Mouse (Mus musculus) adrenal gland, postnatal 4 days (tissue): ENCODE results near the gene Adipoq. TPM values are rescaled to one million over a fixed set of nuclear protein-coding genes. Genes with fewer than 3 reads are reported as not detected.
"Not testable (repeated sequence)": the region's sequence is repeated elsewhere in the genome, so short reads cannot be mapped to it uniquely, and the experiment has no call there.

Experiments used
- DNase-seq, 2 experiments: peaks; one replicate each; pipeline ENCODE4 v3.0.0; 2021 to 2022; ENCODE audit warnings: low spot score in 2 of 2, mixed read lengths in 2 of 2
- total RNA-seq, 2 experiments: library from RNA; stranded (reverse); gene quantifications; 2 replicates each; pipeline ENCODE4 v1.2.3; 2021

Adipoq gene
- total RNA-seq, 2 experiments from 2014 or later, result 119 to 145 TPM

DNA sequence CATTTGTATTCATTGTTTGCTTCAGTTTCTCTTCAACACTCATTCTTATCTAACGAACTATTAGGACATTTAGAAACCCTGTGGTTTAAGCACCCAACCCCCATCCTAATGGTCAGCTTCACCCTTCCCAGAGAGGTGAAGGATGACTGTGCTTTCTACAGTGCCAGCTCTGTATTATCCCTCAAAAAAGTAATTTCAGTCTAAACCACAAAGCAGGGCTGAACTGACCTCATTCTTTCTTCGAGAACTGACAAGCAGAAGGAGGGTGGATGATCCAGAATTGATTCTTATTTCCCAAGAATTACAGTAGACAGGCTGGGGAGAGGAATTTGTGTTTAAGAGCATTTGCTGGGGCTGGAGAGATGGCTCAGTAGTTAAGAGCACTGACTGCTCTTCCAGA lies 13.4 kb downstream of the Adipoq start:
- no peak for DNase-seq

DNA sequence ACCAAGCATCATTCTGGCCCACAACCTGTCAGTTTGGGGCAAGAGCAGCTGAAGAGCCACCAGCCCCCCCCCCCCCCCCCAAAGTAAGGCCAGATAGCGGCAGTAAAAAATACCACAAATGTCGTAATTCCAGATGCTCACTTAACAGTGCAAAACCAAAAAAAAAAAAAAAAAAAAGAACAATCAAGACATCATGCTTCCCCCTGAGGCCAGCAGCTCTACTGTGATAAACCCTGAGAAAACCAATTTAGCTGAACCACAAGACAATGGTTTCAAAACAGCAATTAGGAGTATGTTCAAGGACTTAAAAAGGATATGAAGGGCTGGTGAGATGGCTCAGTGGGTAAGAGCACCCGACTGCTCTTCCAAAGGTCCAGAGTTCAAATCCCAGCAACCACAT lies 15.8 kb downstream of the Adipoq start:
- DNase-seq, result no peak

DNA sequence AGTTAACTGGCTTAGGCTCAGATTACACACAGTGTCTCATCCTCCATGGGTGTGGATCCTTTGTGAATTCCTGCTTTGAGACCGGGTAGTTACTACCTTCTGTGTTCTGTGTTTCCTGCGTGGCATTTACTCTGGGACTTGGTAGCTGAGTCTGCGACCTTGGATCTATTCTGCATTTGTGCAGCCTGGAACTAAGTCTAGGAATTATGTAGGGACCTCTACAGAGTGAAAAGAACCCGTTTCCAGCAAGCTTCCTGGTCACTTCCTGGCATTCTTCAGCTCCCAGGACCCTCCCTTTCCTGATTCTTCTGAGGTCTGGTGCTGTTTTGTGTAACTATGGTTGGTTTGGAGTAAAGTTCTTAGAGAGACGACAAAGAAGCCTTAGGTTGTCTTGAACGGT lies 18.1 kb downstream of the Adipoq start:
- DNase-seq, result no peak

DNA sequence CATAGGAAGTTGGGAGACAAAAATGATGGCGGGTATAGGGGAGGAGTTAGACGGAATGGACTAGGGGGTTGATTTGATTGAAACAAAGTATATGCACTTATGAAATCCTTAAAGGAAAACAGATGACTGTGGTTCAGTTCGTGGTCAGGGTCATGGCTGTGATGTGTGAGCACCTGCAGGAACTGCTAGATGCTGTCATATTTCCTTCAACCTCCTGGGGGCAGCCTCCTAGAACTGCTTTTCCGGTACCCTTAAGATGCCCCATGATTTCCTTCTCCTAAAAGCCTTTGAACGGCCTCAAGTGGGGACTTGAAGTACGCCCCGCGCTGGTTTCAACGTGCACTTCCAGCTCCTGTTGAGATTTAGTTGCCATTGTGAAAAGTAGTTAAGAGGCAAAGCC lies 19.1 kb downstream of the Adipoq start:
- no peak for DNase-seq

GRCm38 (mm10) chr16:23166646-23167045 lies 20.3 kb downstream of the Adipoq start:
- DNase-seq, result no peak

GRCm38 (mm10) chr16:23167079-23167478 lies 20.7 kb downstream of the Adipoq start:
- DNase-seq, result no peak

DNA sequence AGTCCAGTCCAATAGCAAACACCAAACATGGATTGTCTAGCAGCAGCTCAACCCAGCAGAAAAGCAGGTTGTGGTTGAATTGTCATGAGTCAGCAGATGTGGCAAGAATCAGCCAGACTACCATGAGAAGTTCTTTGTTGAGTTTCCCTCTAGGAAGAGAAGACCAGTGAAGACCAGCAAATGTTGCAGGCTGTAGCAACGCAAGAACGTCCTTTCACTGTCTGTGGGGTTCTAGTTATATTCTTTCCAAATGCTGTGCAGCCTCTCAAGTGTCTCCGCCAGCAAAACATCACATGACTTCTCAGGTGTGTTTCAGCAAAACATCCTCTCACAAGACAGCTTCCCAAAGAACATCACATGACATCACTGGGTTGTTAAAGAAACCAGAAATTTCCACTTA lies 24.5 kb downstream of the Adipoq start:
- DNase-seq, result no peak

DNA sequence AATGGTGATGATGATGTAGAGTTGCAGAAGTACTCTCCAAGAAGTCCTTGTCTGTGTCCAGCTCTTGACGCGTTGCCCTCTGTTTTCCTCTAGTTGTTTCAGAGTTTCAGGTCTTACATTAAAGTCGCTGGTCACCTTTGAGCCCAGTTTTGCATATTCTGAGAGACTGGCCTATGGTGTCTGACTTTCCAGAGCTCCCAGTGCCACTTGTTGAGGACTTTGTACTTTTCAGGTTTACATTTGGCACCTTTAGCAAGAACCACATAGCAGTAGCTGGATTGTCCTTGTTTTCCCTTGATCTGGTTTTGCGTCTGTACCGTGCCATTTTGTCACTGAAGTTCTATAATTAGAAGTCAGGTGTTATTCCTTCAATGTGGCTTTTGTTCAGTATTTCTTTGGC lies 27.6 kb downstream of the Adipoq start:
- no peak for DNase-seq

DNA sequence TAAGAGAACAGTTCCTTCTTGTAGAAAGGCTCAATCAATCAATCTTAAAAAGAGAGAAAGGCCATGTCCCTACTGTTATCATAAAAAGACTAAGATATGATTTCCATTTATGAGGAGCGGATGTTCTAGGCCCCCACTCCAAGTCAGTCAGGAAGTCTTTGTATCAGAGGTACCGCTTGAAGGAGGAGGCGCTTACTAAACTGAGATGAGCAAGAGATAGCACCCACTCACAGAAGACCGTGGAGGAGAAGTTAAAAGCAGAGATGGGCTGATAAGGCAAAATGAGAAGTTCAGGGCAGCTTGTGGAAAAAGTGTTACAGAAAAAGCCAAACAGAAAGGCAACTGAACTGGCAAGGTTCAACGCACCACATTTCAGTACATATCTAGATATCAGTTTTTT lies 28.5 kb downstream of the Adipoq start:
- DNase-seq, result no peak

GRCm38 (mm10) chr16:23175956-23176355 lies 29.6 kb downstream of the Adipoq start:
- DNase-seq, result no peak

GRCm38 (mm10) chr16:23177856-23178255 lies 31.5 kb downstream of the Adipoq start:
- DNase-seq, result no peak

DNA sequence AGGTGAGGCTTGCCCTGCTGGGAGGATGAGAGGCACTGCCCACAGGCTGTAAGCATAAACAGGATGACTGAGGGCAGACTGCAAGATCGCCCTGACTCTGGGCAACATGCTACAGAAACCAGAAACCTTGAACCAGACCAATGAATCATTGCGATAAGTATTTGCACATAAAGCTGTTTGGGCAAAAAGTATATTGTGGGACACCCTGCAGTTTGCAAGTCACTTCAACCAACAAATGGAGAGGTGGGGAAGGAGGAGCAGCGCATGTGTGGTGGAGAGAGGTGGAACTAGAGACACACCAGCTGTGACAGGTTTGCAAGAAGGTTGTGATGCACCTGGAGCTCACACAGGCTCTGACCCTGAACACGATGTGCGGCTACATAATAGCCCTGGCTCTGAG lies 32.5 kb downstream of the Adipoq start:
- DNase-seq, result no peak

- not testable (repeated sequence) for DNase-seq
Measured at GRCm38 (mm10) chr16:23179436-23179835, 33.1 kb downstream of the Adipoq start.

DNA sequence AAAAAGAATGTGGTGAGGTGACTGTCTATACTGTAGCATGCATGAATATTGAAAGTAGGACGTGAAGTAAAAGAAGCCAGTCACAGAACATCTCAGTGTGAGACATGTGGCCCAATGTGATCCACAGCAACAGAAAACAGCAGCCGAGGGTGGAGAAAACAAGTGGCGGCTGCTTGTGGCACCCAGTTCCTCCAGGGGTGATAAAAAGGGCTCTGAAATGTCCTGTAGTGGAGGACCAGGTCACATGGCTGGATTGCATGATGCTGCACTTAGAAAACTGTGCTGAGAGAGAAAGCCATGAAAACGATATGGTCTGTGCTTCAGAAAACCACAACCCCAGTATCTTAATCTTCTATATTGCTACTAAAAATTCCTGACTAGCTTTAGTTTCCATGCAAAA lies 34.7 kb downstream of the Adipoq start:
- no peak for DNase-seq

- no peak for DNase-seq
Measured at GRCm38 (mm10) chr16:23181487-23181886, 35.2 kb downstream of the Adipoq start.

GRCm38 (mm10) chr16:23181942-23182597 lies 35.7 kb downstream of the Adipoq start:
- no peak for DNase-seq

- DNase-seq, result no peak
Measured at GRCm38 (mm10) chr16:23185824-23186223, 39.5 kb downstream of the Adipoq start.

- DNase-seq, result no peak
Measured at GRCm38 (mm10) chr16:23186418-23186817, 40.1 kb downstream of the Adipoq start.

DNA sequence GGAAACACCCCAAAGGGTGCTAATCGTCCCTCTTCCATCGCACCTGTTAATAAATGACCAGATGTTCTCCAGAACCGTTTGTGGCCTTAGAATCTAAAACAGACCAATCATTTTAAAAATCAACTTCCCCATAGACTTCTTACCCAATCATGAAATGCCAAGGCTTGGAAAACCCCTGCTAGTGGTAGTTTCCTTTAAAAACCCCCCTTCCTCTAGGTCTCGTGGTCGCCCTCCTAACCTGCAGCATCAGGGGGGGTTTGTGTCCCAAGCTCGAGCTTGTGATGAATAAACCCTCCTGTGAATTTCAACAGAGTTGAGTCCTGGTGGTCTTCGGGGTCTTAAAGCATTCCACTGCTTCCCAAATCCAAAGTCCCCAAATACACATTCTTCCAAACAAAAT lies 41.6 kb downstream of the Adipoq start:
- no peak for DNase-seq

- DNase-seq, result no peak
Measured at GRCm38 (mm10) chr16:23189612-23190011, 43.3 kb downstream of the Adipoq start.

- no peak for DNase-seq
Measured at GRCm38 (mm10) chr16:23191560-23192242, 45.4 kb downstream of the Adipoq start.

DNA sequence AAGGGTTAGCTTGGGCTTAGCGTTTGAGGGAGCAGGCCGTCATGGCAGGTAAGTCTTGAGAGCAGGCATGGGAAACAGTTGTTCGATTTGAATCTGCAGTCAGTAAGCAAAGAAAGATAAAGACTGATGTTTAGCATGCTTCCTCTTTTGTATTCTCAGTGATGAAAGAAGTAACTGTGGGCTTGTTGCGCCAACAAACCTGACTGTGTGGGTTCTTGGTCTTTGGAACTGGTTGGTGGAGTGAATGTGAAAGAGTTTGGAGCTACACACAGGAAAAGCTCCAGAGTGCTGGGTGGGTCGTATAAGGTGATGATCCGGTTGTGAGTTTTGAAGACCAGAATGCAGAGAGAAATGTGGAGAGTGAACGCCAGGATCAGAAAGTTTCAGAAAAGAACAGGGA lies 49.3 kb downstream of the Adipoq start:
- DNase-seq, result no peak

- no peak for DNase-seq
Measured at GRCm38 (mm10) chr16:23196296-23196695, 50.0 kb downstream of the Adipoq start.
